Mouse (Mus musculus): ENCODE results near the gene Nlrx1. TPM values are rescaled to one million over a fixed set of nuclear protein-coding genes. Genes with fewer than 3 reads are reported as not detected.

The Nlrx1 gene
- total RNA-seq, 1 experiment from 2014 or later, result 2.1 TPM

DNA sequence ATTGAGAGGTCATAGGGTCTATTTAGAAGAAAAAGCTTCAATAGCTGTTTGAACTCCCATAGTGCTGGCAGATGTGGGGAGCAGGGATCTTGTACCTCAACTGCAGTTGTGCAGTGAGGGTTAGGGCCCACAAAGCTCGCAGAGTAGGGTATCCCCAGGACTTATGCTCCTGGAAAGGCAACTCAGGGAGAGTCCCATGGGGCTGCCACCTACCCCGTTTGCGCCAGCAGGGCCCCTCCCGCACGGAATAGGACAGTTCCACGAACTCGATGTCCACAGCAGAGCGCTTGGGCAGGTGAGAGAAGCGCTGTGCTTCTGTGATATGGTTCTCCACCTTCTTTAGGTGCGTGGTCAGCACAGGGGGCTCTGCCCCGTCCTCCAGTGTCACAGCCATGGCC is 18.6 kb upstream of the Nlrx1 start:
- ATAC-seq (replicated peaks in 1 of 2; ENCODE audit: insufficient read depth in 1 of 2, low FRiP score in 2 of 2, low TSS enrichment in 1 of 2, low read depth in 1 of 2, poor library complexity in 2 of 2, severe bottlenecking in 2 of 2), result no peak

DNA sequence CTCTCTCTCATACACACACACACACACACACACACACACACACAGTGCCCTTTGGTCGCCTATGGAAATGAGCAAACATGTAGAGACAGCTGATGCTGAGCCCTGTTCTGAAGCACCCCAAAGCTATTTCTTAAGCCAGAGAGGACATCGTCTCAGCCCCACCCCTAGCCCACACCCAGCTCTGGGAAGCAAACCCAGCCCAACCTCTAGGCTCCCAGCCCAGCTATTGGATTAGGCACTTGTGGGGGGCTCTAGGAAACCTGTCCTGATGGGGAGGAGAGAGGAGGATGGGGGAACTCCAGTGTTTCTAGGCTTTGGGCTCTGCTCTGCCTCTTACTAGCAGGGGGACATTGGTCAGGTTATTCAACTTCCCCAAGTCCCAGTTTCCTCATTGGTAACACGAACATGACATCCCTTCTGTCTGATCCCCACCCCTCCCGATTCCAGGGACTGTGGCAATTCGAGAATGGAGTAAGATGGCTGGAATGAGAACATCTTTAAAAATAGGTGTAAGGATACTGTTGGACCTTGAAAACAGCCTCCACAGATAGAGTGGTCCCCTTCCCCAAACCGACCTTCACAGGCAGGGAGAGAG is 18.0 kb upstream of the Nlrx1 start:
- no peak for ATAC-seq (replicated peaks in 1 of 2; ENCODE audit: insufficient read depth in 1 of 2, low FRiP score in 2 of 2, low TSS enrichment in 1 of 2, low read depth in 1 of 2, poor library complexity in 2 of 2, severe bottlenecking in 2 of 2)

DNA sequence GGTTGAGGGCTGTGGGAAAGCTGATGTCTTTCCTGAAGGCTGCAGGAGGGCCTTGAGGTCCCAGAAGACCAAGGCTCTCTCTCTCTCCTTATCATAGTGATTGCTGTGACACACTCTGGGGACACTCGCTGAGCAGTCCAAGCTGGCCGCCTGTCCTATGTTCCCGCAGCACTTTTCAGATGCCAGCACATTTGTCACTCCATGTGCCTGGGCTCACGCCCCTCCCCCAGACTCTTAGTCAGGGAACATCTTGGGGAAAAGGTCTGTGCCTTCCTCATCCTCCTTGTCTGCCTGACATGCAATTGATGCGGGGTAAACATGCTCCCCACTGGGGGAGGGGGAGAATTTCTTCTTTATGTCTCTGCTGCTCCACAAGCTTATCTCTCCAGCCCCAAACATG is 14.8 kb upstream of the Nlrx1 start:
- no peak for ATAC-seq (replicated peaks in 1 of 2; ENCODE audit: insufficient read depth in 1 of 2, low FRiP score in 2 of 2, low TSS enrichment in 1 of 2, low read depth in 1 of 2, poor library complexity in 2 of 2, severe bottlenecking in 2 of 2)

DNA sequence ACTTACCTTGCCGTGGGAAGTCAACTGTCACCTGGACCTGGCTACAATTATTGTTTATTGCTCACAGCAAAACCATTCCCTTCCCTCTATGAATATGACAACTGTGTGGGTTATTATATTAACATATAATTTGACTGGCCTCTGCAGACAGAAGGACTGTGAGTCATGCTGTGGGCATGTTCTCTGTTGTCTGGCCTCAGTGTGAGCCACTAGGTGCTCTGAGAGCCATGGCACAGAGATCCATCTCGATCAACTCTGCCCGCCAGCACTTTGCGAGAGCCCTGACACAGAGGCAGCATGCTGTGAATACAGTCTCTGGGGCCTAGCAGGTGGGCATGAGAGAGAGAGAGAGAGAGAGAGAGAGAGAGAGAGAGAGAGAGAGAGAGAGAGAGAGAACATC is 1.6 kb upstream of the Nlrx1 start:
- no peak for ATAC-seq (replicated peaks in 1 of 2; ENCODE audit: insufficient read depth in 1 of 2, low FRiP score in 2 of 2, low TSS enrichment in 1 of 2, low read depth in 1 of 2, poor library complexity in 2 of 2, severe bottlenecking in 2 of 2)

DNA sequence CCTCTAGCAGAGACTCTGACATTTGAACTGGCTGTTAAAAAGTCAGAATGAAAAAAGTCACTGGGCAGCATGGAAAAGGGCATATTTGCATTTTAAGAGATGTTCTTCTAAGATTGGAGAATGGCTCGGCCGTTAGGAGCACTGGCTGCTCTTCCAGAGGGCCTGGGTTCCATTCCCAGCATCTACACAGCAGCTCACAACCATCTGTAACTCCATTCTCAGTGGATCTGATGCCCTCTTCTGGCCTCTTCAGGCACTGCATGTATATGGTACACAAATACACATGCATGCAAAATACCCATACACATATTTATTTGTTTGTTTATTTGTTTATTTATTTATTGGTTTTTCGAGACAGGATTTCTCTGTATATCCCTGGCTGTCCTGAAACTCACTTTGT is 678 bp upstream of the Nlrx1 start:
- ATAC-seq (replicated peaks in 1 of 2; ENCODE audit: insufficient read depth in 1 of 2, low FRiP score in 2 of 2, low TSS enrichment in 1 of 2, low read depth in 1 of 2, poor library complexity in 2 of 2, severe bottlenecking in 2 of 2), result no peak

DNA sequence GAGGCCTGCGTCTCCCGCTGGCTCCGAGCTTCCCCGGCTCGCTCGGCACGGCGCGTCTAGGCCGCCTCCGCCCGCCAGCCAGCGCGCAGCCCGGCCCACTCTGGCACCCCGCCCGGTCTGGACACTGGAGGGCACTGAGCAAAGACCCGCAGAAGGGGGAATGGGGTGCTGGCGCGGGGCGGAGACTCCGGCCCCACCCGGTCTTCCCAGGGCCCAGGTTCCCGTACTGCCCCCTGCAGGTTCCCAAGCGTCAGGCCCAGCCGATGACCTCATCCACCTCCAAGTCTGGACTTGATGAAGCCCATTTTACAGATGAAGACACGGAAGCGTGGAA is 405 bp downstream of the Nlrx1 start:
- ATAC-seq (replicated peaks in 1 of 2; ENCODE audit: insufficient read depth in 1 of 2, low FRiP score in 2 of 2, low TSS enrichment in 1 of 2, low read depth in 1 of 2, poor library complexity in 2 of 2, severe bottlenecking in 2 of 2), result peak; percentile 83 to 86

DNA sequence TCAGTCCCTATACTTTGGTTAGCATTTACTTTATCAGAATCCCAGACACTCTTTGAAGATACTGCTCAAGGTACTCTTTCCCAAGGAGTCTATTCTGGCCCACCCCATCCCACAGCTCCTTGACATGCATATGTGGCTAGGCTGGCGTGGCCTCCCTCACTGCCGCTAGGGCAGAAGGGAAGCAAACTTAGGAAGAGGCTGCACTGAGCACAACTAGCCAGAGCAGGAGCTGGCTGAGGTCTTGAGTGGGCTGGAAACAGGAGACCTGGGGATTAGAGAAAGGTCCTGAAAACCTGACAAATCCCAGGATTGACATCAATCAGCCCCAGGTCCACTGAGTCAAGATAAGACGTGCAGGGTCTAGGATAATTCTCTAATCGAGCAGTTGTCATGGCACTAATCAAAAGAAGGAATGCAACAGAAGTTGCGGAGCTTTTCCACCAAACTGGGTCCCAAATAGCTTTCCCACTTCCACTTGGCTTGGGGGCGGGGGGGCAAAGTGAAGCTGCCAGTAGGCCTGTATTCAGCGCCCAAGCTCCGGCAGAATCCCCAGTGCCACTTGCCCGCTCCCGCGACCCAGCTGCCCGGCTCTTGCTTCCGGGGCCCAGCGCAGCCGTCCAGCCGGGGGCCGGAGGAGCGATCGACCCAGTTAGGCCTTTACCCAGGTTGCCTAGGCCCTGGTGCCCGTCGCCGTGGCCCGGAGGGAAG is 926 bp downstream of the Nlrx1 start:
- no peak for ATAC-seq (replicated peaks in 1 of 2; ENCODE audit: insufficient read depth in 1 of 2, low FRiP score in 2 of 2, low TSS enrichment in 1 of 2, low read depth in 1 of 2, poor library complexity in 2 of 2, severe bottlenecking in 2 of 2)

DNA sequence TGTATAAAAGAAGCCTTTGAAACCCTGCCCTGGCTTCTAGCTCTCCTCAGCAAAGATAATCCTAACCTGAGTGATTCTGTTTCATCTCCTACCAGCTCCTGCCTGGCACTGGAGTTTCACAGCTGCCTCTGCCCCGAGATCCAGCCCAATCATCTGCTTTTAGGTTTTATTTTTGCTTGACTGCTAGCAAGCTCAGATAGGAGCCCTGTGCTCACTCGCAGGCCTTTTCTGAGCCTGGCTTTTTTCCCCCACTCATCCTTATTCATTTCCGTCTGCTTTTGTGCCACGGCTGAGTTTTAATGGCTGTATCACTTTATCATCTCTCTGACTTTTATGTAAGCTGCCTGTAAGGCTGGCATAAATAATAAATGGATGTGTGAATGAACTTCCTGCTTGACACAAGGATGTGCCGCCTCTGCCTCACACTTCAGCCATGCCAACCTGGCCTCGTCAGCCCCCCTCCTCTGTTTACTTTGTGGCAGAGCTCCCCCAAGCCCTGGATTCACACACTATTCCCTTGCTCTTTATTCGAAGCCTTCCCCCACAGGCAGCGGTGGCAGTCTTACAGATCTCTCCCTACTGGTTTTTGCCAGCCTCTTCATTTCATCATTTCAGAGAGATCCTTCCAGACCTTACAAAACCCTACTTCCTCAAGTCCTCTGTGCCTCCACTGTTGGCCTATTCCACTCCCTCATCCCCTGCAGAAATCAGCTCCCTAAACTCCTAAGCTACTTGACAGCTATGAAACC is 1.7 kb downstream of the Nlrx1 start:
- ATAC-seq (replicated peaks in 1 of 2; ENCODE audit: insufficient read depth in 1 of 2, low FRiP score in 2 of 2, low TSS enrichment in 1 of 2, low read depth in 1 of 2, poor library complexity in 2 of 2, severe bottlenecking in 2 of 2), result no peak

DNA sequence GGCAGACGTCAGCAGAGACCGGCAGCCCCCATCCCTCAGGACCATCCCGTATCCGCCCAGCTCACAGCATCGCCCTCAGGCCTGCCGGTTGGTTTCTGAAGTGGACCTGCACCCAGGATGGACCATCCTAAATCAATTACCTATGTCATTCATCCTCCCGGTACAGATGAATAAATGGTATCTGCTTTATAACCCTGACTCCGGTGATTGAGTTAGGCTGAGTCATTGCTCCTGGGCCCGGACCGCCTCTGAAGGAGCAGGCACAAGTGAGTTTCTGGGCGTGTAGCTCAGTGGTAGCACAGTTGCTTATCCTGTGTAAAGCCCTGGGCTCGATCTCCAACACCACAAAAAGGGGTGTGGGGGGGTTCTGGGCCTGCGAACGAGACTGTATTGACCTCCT is 7.0 kb downstream of the Nlrx1 start:
- ATAC-seq (replicated peaks in 1 of 2; ENCODE audit: insufficient read depth in 1 of 2, low FRiP score in 2 of 2, low TSS enrichment in 1 of 2, low read depth in 1 of 2, poor library complexity in 2 of 2, severe bottlenecking in 2 of 2), result no peak

DNA sequence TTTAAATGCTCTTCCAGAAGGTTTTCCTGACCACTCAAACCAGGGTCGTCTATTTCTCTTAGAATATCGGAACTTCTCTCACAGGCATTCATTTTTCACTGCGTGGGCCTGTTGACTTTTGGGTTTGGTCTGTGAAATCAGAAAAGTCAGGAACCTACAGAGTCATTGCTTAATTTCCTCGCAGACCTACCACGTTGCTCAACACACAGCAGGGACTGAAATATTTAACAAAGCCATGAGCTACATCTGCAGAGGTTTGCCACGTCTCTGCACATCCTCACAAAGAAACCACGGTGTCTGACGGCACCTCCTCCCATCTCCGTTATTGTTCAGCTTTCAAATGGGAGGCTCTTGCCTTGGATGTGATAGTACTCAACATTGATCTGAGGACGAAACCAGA is 9.4 kb downstream of the Nlrx1 start:
- no peak; a peak in 1 of 4 replicates for ATAC-seq (replicated peaks in 1 of 2; ENCODE audit: insufficient read depth in 1 of 2, low FRiP score in 2 of 2, low TSS enrichment in 1 of 2, low read depth in 1 of 2, poor library complexity in 2 of 2, severe bottlenecking in 2 of 2)

DNA sequence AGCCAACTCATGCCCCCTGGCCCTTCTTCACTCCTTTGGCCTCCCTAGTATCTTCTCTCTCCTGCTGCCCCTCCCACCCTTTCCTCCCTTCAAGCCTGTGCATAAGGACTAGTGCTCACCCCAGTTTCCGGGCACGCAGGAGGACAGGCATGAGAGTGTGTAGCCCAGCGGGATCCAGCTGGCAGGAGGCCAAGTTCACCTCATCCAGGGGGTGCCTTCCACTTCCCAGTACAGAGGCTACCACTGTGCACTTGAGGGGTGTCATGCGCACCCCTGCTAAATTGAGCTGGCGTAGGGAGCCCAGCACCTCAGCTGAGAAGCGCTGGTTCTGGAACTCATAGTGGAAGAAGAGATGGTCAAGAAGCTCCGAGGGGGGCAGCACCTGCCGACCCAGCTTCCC is 12.2 kb downstream of the Nlrx1 start:
- ATAC-seq (replicated peaks in 1 of 2; ENCODE audit: insufficient read depth in 1 of 2, low FRiP score in 2 of 2, low TSS enrichment in 1 of 2, low read depth in 1 of 2, poor library complexity in 2 of 2, severe bottlenecking in 2 of 2), result no peak

DNA sequence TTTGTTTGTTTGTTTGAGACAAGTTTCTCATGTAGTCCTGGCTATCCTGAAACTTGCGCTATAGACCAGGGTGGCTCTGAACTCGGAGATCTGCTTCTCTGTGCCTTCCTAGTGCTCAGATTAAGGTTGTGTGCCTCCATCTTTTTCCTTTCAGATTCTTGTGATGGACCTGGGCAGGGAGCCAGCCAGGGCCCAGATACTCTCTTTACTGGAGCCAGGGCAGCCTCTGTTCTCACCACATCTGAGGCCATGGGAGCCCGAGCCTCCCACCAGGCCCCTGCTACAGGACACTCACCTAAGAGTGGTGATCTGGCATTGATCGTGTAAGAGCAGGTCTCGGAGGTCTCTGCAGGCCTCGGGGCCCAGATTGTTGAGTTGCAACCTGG is 13.3 kb downstream of the Nlrx1 start:
- no peak for ATAC-seq (replicated peaks in 1 of 2; ENCODE audit: insufficient read depth in 1 of 2, low FRiP score in 2 of 2, low TSS enrichment in 1 of 2, low read depth in 1 of 2, poor library complexity in 2 of 2, severe bottlenecking in 2 of 2)

DNA sequence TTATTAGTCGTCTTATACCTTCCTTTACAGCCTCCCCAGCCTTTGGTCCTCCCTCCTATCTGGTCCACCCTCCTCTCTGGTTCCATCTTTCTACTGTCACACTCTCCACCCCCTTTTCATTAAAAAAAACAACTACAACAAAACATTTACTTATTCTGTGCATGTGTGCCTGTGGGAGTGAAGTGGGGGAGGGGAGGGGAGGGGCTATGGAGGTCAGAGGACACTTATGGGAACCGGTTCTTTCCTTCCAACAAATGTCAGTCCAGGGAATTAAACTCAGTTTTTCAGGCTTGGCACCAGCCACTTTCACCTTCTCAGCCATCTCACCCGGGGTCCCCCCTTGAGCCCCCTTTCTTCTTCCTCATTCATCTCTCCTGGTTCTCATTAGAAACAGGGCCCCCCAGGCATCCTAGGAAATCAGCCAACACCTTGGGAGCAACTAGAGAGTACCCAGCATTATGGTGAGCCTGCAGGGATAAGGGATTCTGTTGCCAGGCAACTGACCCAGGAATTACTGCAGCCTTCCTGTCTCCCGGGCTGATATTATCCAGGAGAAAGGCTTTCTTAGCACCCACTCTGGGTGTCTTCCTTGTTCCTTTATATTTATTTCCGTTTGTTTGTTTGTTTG is 13.8 kb downstream of the Nlrx1 start:
- no peak for ATAC-seq (replicated peaks in 1 of 2; ENCODE audit: insufficient read depth in 1 of 2, low FRiP score in 2 of 2, low TSS enrichment in 1 of 2, low read depth in 1 of 2, poor library complexity in 2 of 2, severe bottlenecking in 2 of 2)

DNA sequence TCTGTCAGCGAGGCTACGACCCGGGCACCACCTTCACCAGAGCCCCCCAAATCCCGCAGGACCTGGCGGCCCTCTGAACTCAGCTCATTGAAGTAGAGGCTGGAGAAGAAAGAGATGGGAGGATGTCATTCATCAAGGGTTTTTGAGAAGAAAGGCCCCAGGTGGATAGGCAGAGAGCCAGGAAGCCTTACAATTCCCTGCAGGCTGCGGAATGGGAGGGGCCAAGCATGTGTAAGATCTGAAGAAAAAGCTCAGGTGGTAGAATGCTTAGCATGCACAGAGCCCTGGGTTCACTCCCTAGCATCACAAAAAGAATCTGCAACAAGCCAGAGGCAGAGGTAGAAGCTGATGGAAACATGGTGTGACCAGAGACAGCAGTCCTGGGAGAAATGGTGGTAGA is 15.0 kb downstream of the Nlrx1 start:
- no peak for ATAC-seq (replicated peaks in 1 of 2; ENCODE audit: insufficient read depth in 1 of 2, low FRiP score in 2 of 2, low TSS enrichment in 1 of 2, low read depth in 1 of 2, poor library complexity in 2 of 2, severe bottlenecking in 2 of 2)

DNA sequence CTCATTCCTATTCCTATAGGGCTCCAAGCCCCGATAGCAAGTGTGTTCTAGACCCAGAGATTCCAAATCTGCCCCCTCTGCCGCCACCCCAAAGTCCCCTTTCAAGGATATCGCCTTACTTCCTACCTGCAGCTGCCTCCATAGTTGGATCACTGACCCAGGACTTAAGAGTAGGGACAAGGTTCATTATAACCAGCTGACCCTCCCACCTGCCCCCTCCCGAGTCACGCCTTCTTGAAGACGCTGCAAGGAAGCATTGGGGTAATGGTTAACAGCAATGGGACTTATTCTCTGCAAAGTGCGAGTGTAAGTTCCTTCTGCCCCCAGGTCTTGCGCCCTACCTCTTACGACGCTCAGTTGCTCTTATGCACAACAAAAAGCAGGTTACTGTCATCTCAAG is 17.1 kb downstream of the Nlrx1 start, which contains the start of gene Pdzd3:
Pdzd3 (minus strand) TSS at position 158 of the 400 bp plus-strand sequence.
- ATAC-seq (replicated peaks in 1 of 2; ENCODE audit: insufficient read depth in 1 of 2, low FRiP score in 2 of 2, low TSS enrichment in 1 of 2, low read depth in 1 of 2, poor library complexity in 2 of 2, severe bottlenecking in 2 of 2), result no peak

DNA sequence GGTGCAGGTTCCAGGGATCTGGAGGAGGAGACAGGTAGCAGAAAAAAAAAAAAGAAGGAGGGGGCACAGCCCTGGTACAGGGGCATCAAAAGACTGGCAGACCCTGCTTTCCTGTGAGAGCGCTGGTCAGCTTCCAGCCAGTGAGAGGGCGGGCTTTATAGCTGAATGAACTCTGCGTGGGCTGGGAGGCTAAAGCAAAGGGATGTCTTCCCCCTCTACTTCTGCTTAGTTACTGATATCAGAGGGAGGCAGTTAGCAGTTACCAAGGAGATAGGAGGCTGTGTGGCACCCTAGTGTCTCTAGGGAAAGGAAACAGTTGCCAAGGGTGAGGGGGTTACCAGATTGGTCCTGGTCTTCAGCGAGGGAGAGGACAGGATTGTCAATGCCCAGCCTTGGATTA is 18.0 kb downstream of the Nlrx1 start:
- no peak for ATAC-seq (replicated peaks in 1 of 2; ENCODE audit: insufficient read depth in 1 of 2, low FRiP score in 2 of 2, low TSS enrichment in 1 of 2, low read depth in 1 of 2, poor library complexity in 2 of 2, severe bottlenecking in 2 of 2)

DNA sequence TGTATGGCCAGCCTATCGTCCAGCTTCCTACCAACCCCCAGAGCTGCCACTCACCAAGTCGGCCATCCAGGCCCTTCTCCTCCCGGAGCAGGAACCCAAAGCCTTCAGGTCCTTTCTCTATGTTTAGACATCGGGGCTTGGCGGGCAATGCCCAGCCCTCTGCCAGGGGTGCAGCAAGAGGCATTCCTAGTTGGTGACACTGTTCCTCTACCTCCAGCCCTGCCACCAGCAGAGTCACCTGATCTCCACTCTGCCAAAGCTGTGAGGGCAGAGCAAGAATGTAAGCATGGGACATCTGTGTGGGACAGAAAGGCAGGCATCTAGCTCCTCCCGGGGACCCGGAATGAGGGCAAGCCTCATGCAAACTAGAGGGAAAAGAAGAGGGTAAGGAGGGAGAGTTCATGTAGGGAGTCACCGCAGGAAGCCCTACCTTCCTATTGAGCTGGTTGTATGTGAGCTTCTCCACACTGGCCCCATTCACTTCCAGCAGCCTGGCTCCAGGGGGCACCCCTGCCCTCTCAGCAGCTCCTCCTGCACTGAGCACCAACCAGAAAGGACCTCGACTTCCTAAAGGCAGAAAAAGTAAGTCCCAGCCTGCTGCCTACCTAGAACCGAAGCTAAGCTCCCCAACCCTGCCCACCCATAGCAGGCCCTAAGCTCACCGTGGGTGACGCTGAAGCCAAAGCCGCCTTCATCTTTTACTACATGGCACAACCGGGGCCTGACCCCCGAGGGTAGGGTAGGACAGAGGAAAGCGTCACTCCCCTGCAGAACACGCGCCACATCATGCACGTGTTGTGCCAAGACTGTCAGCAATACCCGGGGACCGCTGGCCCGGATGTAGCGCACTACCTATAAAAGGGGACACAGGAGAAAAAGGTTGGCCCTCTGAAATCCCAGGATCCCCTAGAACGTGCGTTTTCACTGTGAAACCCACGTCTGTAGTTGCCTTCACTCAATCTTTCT is 18.9 kb downstream of the Nlrx1 start:
- peak; percentile 85 to 89 for ATAC-seq (replicated peaks in 1 of 2; ENCODE audit: insufficient read depth in 1 of 2, low FRiP score in 2 of 2, low TSS enrichment in 1 of 2, low read depth in 1 of 2, poor library complexity in 2 of 2, severe bottlenecking in 2 of 2)

All from hematopoietic stem cell, adult 5-6 weeks (primary cell).